8 mouse cellular contexts compared by ENCODE assay signal in genomic region chr11:53519207-53520121, GRCm38 (mm10). TPM values are rescaled to one million over a fixed set of nuclear protein-coding genes. Genes with fewer than 3 reads are reported as not detected.
DNase-seq lines count a peak whose midpoint lies in the region; TF ChIP-seq lines count a peak whose summit lies in the region.

Gene Sept8, plus strand, starts transcription at chr11:53519257.

- peaks cover 26% of the 10 kb centered on the region for H3K4me1 ChIP-seq in thymus, adult 2 months (replicated peaks; ENCODE audit: control insufficient read depth, insufficient read depth, low read length)
- H3K4me1 ChIP-seq in midbrain, embryonic 10.5 days, result peaks cover 55% of the 10 kb centered on the region

- H3K4me3 ChIP-seq in thymus, adult 2 months (ENCODE audit: control insufficient read depth, insufficient read depth, low read length), result peak within 1 kb of the TSS; percentile 41
- peak within 1 kb of the TSS; percentile 79 for H3K4me3 ChIP-seq in midbrain, embryonic 10.5 days

- no peaks in the 10 kb centered on the region for H3K27me3 ChIP-seq in thymus, adult 2 months (ENCODE audit: control insufficient read depth, insufficient read depth, low read length)
- H3K27me3 ChIP-seq in midbrain, embryonic 10.5 days (ENCODE audit: low read depth, poor library complexity, severe bottlenecking), result peaks cover 33% of the 10 kb centered on the region

- DNase-seq in thymus, adult 2 months, result peak; percentile 26
- no peak for DNase-seq in thymus, adult 18-20 months
- DNase-seq in embryo, embryonic 10 days (ENCODE audit: low spot score), result peak; percentile 55
- peak; percentile 70 for DNase-seq in gastrocnemius, postnatal 25 days
- DNase-seq in induced T-regulatory cell, adult 2 months (ENCODE audit: low read depth), result peak; percentile 71
- DNase-seq in left cerebral cortex, postnatal 4 days, result peak; percentile 50
- DNase-seq in midbrain, embryonic 10.5 days (ENCODE audit: low spot score), result peak; percentile 71
- peak; percentile 70 for DNase-seq in right cerebral cortex, postnatal 4 days

- intact Hi-C loops in left cerebral cortex, postnatal 4 days (cut with DNase I), result no loop called here

- TF ChIP-seq POLR2A in thymus, adult 2 months (IDR thresholded peaks at IDR 0.05; ENCODE audit: control insufficient read depth, extremely low read depth, insufficient read depth, low read length, poor library complexity), result no peak

- no peak within 1 kb of the TSS for H3K27ac ChIP-seq in thymus, adult 2 months (ENCODE audit: control insufficient read depth, insufficient read depth, low read length)
- peak within 1 kb of the TSS; percentile 88 for H3K27ac ChIP-seq in midbrain, embryonic 10.5 days (replicated peaks)

- TF ChIP-seq CTCF in thymus, adult 2 months (IDR thresholded peaks at IDR 0.05; ENCODE audit: borderline replicate concordance, control insufficient read depth, extremely low read depth, insufficient read depth, low read length, poor library complexity), result no peak

- H3K36me3 ChIP-seq in thymus, adult 2 months (ENCODE audit: control insufficient read depth, insufficient read depth, low read length), result no peaks in the 10 kb centered on the region
- H3K36me3 ChIP-seq in midbrain, embryonic 10.5 days, result no peaks in the 10 kb centered on the region

- H3K9me3 ChIP-seq in midbrain, embryonic 10.5 days (replicated peaks), result no peaks in the 10 kb centered on the region

- 13% methylated on average over 77 of the region's 79 CpGs for WGBS in thymus, adult 2 months
- 4% methylated on average over 79 of the region's 79 CpGs for WGBS in midbrain, embryonic 10.5 days

RNA-seq across cellular contexts. Expression of gene Sept8, which starts in this region (rescaled TPM):
- polyA plus RNA-seq in thymus, adult 2 months (2012; rRNA removed), result 11.5 TPM in 2 replicates
- 10 to 100 TPM; 14.5 to 16.8 TPM for total RNA-seq in gastrocnemius, postnatal 25 days (2021)
- total RNA-seq in left cerebral cortex, postnatal 4 days (2021), result 10 to 100 TPM; 53.7 to 54.5 TPM
- polyA plus RNA-seq in midbrain, embryonic 10.5 days (2016; fragmentation: Nextera tagmentation; extraction: Ambion mirVana), result 17.3 and 18.0 TPM in 2 replicates

Comparison
In these comparisons a context has a peak if more than half of its experiments do, and no peak if none do; other contexts are left out.
1. DNase-seq: peak in thymus, adult 2 months (single experiment), embryo, embryonic 10 days (single experiment), gastrocnemius, postnatal 25 days (single experiment), induced T-regulatory cell, adult 2 months (single experiment), left cerebral cortex, postnatal 4 days (single experiment), midbrain, embryonic 10.5 days (single experiment) and right cerebral cortex, postnatal 4 days (single experiment); none in thymus, adult 18-20 months (0 of 2).